Mouse (Mus musculus): ENCODE measurements around the gene Gm28308.

The Gm28308 gene

DNA sequence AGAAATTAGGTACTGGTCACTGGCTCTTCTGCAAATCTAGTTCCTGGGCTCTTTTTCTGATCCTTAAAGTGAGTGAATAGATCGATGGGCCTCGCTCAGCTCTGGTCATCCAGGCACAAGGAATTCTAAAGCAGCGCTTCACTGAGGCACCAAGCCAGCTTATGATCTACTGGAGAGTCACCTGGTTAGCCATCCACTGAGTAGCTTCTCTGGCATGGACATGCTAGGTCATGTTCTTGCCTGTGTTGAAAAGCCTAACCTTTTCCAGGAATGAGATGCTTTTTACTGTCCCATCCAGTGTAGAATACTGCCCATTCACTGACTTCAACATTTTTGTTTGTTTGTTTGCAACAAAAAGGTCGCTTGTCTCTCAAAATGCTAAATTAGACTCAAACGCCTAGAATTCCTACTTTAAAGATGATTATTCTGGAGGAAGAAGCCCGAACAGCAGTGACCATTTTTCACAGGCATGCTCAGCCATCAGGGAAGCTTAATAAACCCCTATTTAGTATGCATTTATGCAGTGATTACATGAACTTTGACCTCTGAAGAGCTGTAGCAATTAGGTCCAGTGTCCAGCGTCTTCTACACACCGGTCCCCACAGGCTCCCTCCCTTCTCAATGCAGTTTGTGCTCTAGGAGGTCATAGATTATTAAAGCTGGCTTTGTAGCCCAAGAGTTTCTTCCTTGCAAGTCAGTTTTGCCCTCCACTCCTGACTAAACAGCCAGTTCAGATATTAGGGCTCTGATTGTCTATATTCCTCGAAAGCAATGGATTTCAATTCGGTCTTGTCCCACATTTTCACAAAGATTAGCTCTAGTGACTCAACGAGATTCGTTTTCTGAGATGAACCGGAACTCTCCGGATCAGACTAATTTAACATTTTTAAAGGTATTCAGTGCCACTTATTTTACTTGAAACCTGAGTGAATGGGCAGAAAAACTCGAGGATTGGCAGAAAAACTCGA lies 60.6 kb downstream of the Gm28308 start:
- no peak for DNase-seq

DNA sequence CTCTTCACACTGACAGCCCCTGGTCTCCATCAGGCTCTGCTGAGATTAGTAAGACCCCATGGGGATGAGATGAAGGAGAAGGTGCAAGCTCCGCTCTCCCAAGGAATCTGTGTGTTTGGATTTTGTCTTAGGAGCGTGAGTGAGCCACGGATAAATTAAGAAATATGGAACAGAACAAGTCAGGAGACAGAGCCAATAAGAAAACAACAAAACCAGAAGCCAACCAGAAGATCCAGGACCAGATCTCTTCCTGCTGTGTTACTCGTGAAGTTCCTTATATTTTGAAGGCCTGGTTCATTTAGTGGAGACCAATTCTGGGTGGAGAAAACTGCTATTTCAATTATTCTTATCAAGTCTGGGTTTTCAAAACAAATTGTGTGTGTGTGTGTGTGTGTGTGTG lies 61.6 kb downstream of the Gm28308 start:
- DNase-seq: no peak

DNA sequence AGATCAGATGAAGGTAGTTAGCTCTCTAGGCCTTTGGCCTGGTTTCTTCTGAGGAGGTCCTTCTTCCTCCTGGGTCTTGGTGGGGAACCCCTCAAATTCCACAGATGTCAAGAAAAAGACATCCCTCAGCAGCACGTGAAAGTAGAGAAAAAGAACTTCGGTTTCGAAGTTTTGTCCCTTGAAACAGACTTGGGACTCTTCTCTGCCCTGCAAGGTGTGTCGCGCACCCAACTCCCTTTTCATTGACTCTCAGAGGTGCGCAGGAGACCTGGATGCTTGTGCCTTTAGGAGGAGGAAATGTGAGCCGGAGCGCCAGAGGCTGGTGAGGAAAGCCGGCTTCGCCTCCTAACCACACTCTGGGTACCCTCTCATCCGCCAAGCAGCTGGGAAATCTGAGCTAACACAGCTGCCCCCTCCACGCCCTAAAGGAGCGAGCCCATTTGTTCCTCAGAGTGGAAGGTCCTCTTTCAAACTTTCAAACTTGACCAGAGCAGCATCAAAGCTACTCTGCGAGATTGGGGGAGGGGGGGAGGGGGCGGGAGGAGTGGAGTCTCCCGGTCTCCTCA lies 62.7 kb downstream of the Gm28308 start:
- no peak for DNase-seq

DNA sequence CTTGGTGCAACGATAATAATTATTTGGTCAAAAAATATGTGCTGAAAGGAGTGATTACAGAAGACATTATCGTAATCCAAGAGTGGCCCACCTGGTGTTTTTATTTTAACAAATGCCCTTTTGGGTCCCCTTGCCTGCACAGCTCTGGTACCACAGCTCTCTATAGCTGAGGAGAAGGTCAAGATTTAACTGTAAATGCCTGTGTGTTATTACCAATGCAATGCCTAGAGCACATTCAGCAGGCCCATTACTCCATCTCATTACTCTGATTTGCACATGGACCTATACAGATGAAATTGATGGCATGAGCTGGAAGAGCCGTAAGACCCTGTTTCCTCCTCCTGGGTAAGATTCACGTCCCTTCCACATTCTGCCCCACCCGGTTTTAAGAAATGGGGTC lies 74.0 kb downstream of the Gm28308 start:
- no peak for DNase-seq

DNA sequence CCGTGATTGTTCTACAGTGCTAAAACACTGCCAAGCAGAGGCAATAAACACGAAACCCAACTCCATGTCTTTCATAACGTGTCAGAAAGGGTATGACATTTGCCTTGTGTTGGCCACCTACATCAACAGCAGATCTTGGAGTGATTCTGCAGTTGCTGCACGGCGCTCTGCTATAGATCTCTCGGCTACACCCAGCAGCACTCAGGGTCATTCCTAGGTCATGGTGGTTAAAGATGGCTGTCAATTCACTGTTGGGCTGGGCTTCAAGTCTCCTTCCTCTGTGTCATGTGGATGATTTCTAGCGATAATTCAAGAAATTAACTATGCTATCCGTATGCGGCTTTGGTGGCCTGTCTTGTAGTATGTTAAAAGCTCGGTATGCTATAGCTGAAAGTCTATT lies 74.6 kb downstream of the Gm28308 start:
- no peak for DNase-seq

DNA sequence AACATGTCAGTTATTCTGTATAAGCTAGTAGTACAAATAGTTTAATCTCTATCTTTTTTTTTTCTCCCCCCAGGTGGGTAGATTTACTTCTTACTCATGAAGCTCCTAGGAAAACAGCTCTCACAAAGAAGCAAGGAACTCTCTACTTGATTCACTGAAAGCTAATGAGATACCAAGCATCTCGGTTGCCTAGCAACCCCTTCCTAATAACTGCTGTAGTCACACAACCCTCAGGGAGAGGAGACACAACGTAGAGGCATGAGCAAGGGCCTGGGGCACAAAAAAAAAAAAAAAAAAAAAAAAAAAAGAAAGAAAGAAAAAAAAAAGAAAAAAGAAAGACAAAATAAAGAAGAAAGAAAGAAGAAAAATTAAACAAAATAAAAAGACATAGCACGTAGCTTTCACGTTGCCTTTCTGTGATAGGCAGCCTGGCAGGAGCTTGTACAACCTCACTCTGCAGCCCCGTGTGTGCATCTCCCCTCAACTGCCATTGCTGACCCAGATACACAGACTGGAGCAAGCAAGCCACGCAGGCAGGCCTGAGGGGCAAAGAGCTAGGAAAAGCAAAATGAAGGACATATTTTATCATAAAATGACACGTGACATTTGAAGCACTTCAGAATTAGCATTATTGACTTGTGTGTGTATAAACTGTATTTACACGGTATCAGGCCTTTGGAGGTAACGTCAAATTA lies 75.2 kb downstream of the Gm28308 start:
- no peak for DNase-seq

DNA sequence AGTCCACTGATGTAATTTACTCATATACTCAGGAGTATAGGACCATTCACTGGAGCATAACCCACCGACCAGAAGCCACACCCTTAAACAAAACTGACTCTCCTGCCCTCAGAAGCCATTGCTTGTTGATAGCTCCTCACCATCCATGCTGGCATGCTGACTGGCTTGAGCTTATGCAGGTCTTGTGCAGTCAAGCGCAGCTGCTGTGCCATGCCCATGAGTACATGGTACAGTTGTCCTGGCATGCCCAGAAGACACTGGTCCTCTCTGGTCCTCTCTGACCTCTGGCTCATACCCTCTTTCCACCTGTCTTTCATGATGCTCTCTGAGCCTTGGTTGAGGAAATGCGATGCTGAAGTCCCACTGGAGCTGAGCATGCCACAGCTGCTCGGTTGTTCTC lies 89.5 kb downstream of the Gm28308 start:
- DNase-seq: no peak

DNA sequence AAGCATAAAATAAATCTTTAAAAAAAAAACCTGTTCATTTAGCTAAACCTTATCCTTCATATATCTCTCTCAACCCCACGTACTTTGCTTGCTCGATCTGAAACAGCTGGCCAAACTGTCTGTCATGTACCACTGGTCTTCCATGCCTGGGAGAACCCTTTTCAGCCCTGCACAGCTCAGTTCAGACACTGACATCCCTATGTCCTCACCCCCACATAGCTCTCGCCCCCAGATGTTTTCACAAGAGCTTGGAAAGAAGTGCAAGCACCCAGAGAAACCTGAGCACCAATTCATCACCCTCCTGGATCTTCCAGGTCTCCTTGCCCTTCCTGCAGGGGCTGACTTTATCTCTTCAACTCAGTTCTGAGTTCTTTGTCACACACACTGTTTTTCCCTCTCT lies 92.0 kb downstream of the Gm28308 start:
- no peak for DNase-seq

DNA sequence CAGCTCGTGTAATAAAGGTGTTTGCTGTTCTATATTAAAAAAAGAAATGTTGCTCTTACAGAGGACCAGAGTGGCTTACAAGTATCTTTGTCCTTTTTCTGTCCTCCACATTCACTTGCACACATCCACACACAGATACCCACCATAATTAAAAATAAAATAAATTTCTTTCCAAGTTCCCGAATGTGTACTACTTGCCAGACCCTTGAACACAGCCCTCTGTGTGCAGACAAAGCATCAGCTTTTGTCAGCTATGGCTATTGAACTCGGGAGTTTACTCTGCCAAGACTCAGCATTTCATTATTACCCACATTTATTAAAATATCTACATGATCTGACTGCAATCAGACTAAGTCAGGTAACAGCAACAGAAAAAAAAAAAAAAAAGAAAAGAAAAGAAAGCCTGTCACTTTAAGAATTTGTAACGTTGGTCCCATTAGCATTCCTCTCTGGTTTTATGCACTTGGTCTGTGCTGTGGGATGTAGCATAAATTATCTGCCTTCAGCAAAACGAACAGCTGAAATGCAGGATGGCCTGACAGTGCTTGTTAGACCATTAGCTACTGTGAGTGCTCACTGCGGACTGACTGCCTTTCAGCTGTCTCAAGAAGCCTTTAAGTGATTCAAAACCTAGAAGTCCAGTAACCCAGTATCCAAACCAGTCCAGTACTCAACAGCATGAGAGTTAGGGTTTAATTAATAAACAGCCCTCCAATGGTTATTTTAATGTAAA lies 94.1 kb downstream of the Gm28308 start:
- DNase-seq: no peak

DNA sequence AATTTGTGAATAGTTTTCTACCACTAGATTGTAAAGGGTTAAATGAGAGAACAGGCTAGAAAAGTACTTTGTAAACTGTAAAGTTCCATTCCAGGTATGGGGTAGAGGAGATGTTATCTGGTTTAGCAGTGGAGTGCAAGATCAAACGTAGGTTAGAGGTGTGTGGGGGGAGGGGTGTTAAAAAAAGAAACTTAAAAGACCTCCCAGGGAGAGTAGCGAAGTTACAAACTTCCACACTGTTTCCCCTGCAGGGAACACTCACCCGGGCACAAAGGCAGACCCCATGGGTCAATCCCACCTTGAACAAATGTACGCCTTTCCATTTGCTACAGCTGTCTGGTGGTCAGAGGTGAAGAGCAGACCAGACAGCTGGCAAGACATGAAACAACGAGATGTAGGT lies 97.2 kb downstream of the Gm28308 start:
- no peak for DNase-seq
